Mouse (Mus musculus) cerebellum, adult 2 months (tissue): ENCODE results near the gene St8sia1. TPM values are rescaled to one million over a fixed set of nuclear protein-coding genes. Genes with fewer than 3 reads are reported as not detected.

Experiments used
- DNase-seq, 2 experiments: peaks; one replicate each; pipeline ENCODE4 v3.0.0; 2021
- H3K27ac ChIP-seq: fragments of 200-500 bp; 2 replicates; pipeline ENCODE4 v1.5.1; 2012; ENCODE audit warnings: low read length, control low read depth, inconsistent platforms; ENCODE audit not compliant: insufficient read depth
- H3K27me3 ChIP-seq: fragments of 200-500 bp; 2 replicates; pipeline ENCODE4 v1.6.1; 2012; ENCODE audit warnings: inconsistent platforms, mild to moderate bottlenecking, low read length, moderate library complexity; ENCODE audit not compliant: control insufficient read depth, insufficient read depth
- H3K4me1 ChIP-seq: fragments of 200-500 bp; 2 replicates; pipeline ENCODE4 v1.6.1; 2011; ENCODE audit warnings: low read length; ENCODE audit not compliant: control insufficient read depth, insufficient read depth
- H3K4me3 ChIP-seq: fragments of 200-500 bp; replicated peaks from 2 replicates; pipeline ENCODE3; 2011; ENCODE audit warnings: mild to moderate bottlenecking, low read depth, low read length, control low read depth; ENCODE audit not compliant: insufficient read depth
- CTCF ChIP-seq: fragments of 200-500 bp; IDR thresholded peaks from 2 replicates; pipeline ENCODE4 v1.5.1; 2011; ENCODE audit warnings: low read depth, mild to moderate bottlenecking, control low read depth, low read length, moderate library complexity, borderline replicate concordance; ENCODE audit not compliant: insufficient read depth
- POLR2A ChIP-seq: fragments of 200-500 bp; IDR thresholded peaks from 2 replicates; pipeline ENCODE4 v1.6.1; 2011; ENCODE audit warnings: low read length, control low read depth, borderline replicate concordance; ENCODE audit not compliant: insufficient read depth
- WGBS: fragments of 180-500 bp; shearing (Covaris S2); methylation state at CpG from one replicate; pipeline ENCODE4 v1.1.7; 2018; 5-methylcytosine and 5-hydroxymethylcytosine counted together
- polyA plus RNA-seq: library from polyadenylated mRNA; depleted of rRNA; stranded (reverse); fragments of >200 nt; gene quantifications from 2 replicates; pipeline ENCODE4 v1.2.3, GENCODE M21; 2012

Gene St8sia1
- polyA plus RNA-seq, 1 experiment: 22.2 TPM

DNA sequence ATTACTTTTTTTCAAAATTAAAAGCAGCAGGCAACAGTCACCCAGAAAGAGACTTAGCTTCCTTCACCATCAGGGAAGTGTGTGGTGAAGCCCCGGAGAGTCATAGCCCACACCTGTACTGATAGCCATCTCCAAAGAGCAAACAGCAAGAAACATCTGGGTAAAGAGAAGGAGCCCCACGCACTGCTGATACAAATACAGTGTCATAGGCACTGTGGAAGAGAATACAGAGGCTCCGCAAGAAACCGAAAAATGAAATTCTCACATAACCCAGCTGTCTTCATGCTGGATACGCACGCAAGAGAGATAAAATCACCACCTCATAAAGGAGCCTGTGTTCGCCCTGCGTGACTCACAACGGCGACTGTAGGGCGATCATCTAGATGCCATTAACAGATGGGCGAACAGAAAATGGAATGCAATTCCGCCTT lies 46.8 kb downstream of the St8sia1 start:
- whole genome bisulfite sequencing: 85% methylated on average over 13 of the region's 13 CpGs
- Histone ChIP-seq H3K4me1 (peaks cover 20% of the 10 kb centered on the region), H3K4me3 (no peak overlapping the region), H3K27me3 (no peaks in the 10 kb centered on the region), H3K27ac (no peak overlapping the region)
- TF ChIP-seq POLR2A (no peak), CTCF (no peak)
- DNase-seq: no peak

DNA sequence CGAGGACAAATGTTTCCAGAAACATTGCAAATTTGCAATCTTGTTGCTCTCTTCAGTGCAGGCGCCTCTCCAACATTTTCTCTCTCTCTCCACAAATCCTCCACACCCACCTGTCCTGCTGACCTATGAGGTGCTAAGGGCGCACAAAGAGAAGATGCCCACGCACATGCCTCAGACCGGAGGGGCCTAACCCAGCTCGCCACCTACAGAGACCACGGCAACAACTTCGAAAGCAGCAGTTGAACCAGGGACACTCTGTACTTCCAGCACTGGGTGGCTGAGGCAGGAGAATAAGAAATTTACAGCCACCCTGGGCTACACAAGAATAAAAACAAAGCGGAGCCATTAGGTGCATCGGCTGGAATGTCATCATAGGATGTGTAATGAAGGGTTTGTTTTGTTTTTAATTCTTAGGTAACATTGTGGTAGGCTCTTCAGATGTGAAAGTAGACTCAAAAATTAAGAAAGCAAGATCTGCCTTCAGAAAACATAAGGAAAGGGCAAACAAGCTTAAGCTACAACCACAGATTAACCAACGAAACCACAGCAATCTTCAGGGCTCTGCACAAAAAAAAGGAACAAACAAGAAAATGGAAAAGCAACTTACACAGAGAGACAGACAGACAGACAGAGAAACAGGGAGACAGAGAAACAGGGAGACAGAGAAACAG lies 47.8 kb downstream of the St8sia1 start:
- no peak overlapping the region for H3K4me3 ChIP-seq
- H3K27ac ChIP-seq: no peak overlapping the region
- no peak for DNase-seq
- peaks cover 20% of the 10 kb centered on the region for H3K4me1 ChIP-seq
- TF ChIP-seq POLR2A: no peak
- no peak for TF ChIP-seq CTCF
- WGBS: 73% methylated on average over 11 of the region's 11 CpGs
- H3K27me3 ChIP-seq: no peaks in the 10 kb centered on the region

DNA sequence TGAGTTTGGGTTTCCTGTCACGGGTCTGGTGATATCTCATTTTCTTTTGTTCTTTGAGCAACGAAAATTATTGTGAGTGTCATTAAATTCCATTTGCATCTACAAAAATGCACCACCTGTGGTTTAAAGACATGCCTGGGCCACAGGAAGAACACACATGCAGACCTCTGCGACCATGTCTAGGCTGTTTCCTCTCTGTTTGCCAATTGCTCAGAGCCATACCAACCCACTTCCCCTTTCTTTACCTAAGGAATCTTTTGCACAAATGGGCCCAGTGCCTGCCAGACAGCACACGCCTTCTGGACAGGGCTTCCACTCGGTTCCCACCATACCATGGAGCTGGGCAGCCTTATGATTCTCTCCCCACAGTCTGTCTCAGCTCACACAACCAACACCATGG lies 48.8 kb downstream of the St8sia1 start:
- 60% methylated on average over 5 of the region's 5 CpGs for WGBS
- no peak overlapping the region for H3K27ac ChIP-seq
- no peak overlapping the region for H3K4me3 ChIP-seq
- DNase-seq: no peak
- H3K27me3 ChIP-seq: no peaks in the 10 kb centered on the region
- no peak for TF ChIP-seq POLR2A
- no peak for TF ChIP-seq CTCF
- H3K4me1 ChIP-seq: peaks cover 16% of the 10 kb centered on the region

DNA sequence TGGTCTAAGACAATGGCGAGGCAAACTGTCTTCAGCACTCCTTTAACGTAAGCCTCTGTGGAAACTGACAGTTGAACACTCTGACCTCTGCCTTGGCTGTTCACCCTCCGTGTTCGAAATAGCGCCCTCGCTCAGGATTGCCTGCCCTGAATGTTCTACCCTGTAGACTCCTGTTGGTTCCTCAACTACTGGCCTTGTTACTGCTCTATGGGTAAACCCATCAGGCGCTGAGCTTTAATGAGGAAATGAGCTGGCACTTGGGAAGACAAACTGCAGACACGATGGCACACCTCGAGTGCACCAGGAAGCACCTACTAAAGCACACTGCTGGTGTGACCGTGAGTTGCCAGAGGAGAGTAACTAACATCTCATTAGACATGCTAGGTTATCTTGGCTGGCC lies 49.6 kb downstream of the St8sia1 start:
- no peak overlapping the region for H3K4me3 ChIP-seq
- TF ChIP-seq POLR2A (no peak), CTCF (no peak)
- H3K27me3 ChIP-seq: no peaks in the 10 kb centered on the region
- peaks cover 16% of the 10 kb centered on the region for H3K4me1 ChIP-seq
- no peak for DNase-seq
- H3K27ac ChIP-seq: no peak overlapping the region
- WGBS: 81% methylated on average over 10 of the region's 10 CpGs

DNA sequence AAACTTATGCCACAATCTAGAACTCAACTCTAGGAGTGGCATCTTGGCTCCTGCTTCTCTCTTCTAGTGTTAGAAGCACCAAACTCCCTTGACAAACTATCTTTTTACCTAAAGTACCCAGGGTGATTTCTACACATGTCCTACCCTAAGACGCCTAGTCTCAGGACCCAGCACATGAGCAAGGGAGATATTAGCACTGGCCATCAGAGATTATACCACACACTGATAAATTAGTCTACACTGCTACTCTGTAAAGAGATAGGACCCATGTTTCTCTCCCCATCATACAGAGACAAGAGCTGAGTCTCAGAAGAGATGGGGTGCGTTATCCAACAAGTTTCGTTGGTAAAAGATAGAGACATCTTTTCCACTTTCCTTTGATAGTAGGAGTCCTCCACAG lies 53.0 kb downstream of the St8sia1 start:
- no peaks in the 10 kb centered on the region for H3K27me3 ChIP-seq
- H3K27ac ChIP-seq: no peak overlapping the region
- no peak for DNase-seq
- TF ChIP-seq POLR2A (no peak), CTCF (no peak)
- H3K4me1 ChIP-seq: peaks cover 13% of the 10 kb centered on the region
- H3K4me3 ChIP-seq: no peak overlapping the region
- 96% methylated on average over 3 of the region's 3 CpGs for WGBS

DNA sequence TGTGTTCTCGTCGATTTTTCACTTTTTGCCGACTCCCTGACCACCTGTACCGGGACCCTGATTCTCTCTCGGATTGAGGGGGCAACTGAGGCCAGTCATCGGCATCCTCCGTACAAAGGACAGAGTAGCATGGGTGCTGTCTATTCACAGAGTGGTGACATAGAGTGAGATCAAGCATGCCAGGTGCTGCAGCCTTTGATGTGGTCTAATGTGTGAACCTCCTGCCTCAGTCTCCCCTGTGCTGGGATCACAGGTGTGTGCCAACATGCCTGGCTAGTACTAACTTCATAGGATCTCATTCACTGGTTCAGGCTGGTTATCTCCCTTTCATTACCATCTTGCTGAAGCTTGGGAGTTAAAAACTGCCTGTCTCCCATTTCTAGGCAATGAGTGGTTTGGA lies 53.5 kb downstream of the St8sia1 start:
- Histone ChIP-seq H3K4me1 (peaks cover 10% of the 10 kb centered on the region), H3K27me3 (no peaks in the 10 kb centered on the region), H3K4me3 (no peak overlapping the region), H3K27ac (no peak overlapping the region)
- 96% methylated on average over 7 of the region's 7 CpGs for WGBS
- DNase-seq: no peak
- TF ChIP-seq POLR2A: no peak
- TF ChIP-seq CTCF: no peak

DNA sequence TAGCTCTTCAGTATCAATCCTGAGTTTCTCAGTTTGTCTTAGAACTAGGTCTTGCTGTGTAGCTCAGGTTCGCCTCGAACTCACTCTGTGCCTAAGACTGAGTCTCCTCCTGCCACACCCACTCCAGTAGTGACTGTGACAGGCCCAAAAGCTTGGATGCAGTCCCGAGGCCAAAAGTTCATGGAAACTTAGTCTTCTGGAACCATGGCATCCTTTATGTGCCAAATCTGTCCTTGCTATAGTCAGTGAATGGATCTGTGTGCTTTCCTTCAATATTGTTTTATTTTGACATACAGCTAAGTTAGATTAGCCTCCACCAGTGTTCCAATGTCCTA lies 54.5 kb downstream of the St8sia1 start:
- WGBS: 81% methylated on average over 3 of the region's 3 CpGs
- no peak for DNase-seq
- H3K4me1 ChIP-seq: peaks cover 4% of the 10 kb centered on the region; the same call in 1 of the 2 replicates
- TF ChIP-seq CTCF (no peak), POLR2A (no peak)
- no peaks in the 10 kb centered on the region for H3K27me3 ChIP-seq
- no peak overlapping the region for H3K4me3 ChIP-seq
- no peak overlapping the region for H3K27ac ChIP-seq

DNA sequence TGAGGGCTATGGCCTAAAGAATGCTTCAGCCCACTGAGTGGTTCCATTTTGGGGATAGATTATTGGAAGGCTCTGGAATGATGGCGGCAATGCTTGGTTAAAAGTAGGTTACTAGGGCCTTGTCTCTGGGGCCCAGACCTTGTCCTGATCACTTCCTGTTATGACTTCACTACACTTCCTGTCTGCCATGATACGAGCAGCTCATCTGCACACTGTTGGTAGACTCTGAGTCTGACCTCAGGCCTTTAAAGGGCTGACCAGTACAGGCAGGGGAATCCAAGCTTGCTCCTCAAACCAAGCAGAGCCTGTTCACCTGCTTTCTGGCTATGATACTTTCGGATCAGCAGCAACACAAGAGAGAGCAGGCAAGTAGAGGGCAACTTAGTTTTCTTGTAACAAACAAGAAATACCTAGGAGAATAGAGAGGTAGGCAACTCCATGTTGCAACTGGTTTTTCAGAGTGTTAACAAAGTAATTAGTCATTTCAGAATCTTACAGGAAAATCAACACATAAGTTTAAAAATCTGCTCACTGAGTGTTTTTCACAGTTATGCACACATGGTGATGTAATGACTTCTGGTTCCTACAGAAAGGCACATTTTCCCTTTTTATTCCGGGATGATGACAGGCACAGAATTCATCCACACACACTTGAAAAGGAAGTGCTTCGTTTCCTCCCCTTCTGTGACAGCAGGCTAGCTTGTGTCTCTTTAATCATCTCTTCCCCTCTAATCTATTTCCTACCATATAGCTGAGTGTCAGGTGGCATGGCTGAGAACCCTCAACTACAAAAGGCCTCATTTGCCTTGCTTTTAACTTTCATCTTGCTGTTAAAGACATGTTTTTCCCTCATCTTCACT lies 55.1 kb downstream of the St8sia1 start:
- Histone ChIP-seq H3K27ac (no peak overlapping the region), H3K4me1 (no peaks in the 10 kb centered on the region), H3K4me3 (no peak overlapping the region), H3K27me3 (no peaks in the 10 kb centered on the region)
- DNase-seq: no peak
- 76% methylated on average over 5 of the region's 5 CpGs for WGBS
- TF ChIP-seq CTCF (no peak), POLR2A (no peak)
